Mouse (Mus musculus): ENCODE measurements at regions not wholly inside any gene's neighbourhood (a gene's known extent, or its start where the extent isn't known, plus 50 kb on each side); places are given as distances from the start of the nearest gene placed in this dataset.

- no peaks in the 10 kb centered on the region for H3K36me3 ChIP-seq (ENCODE audit: control insufficient read depth, insufficient read depth, low read length)
- no peak overlapping the region for H3K4me3 ChIP-seq (ENCODE audit: low read depth, low read length)
- no peak for ATAC-seq
- H3K4me2 ChIP-seq (ENCODE audit: low read length) = no peak overlapping the region
- H3K4me1 ChIP-seq (ENCODE audit: control insufficient read depth, insufficient read depth, low read length) = no peaks in the 10 kb centered on the region
- 84% methylated on average over 4 of the region's 4 CpGs for WGBS
- H3K27ac ChIP-seq (ENCODE audit: low read length) = no peak overlapping the region
- H3K9me3 ChIP-seq (replicated peaks; ENCODE audit: control insufficient read depth, low read length, poor library complexity, severe bottlenecking) = no peaks in the 10 kb centered on the region
- H3K27me3 ChIP-seq (ENCODE audit: control insufficient read depth, insufficient read depth, low read depth, low read length) = no peaks in the 10 kb centered on the region
- no peak overlapping the region for H3K9ac ChIP-seq (ENCODE audit: low read depth, low read length)
Observed at GRCm38 (mm10) chr1:141884356-141884755, 1638.4 kb downstream of the Kcnt2 start.

DNA sequence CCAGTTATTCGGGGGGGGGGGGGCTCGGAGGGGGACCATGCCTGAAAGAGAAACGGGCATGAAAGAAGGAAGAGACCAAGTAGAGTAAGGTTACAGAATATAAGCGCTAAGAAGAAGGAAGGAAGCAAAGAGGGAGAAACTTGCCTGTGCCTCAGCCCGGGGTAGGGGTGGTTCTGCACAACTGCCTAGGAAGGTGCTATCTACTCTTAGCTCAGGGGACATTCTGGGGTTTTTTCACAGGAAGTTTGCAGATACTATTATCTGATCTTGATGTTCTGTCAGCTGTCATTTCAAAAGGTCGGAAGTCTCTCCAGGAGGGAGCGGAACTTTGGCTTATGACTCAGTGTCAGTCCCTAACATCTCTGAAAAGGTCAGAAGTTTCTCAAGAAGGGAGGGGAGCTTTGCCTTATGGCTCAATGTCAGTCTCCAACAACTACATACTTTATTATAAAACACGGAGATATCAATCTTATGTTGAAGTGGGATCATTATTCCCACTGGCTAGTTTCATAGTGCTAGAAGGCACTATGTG is 1652.0 kb downstream of the Kcnt2 start:
- Histone ChIP-seq H3K4me2 (ENCODE audit: low read length) (no peak overlapping the region), H3K27me3 (ENCODE audit: control insufficient read depth, insufficient read depth, low read depth, low read length) (no peaks in the 10 kb centered on the region), H3K4me1 (ENCODE audit: control insufficient read depth, insufficient read depth, low read length) (no peaks in the 10 kb centered on the region), H3K27ac (ENCODE audit: low read length) (no peak overlapping the region), H3K9me3 (replicated peaks; ENCODE audit: control insufficient read depth, low read length, poor library complexity, severe bottlenecking) (no peaks in the 10 kb centered on the region), H3K9ac (ENCODE audit: low read depth, low read length) (no peak overlapping the region), H3K4me3 (ENCODE audit: low read depth, low read length) (no peak overlapping the region), H3K36me3 (ENCODE audit: control insufficient read depth, insufficient read depth, low read length) (no peaks in the 10 kb centered on the region)
- ATAC-seq = no peak
- WGBS = 80% methylated on average over 8 of the region's 8 CpGs

- Histone ChIP-seq H3K36me3 (ENCODE audit: control insufficient read depth, insufficient read depth, low read length) (no peaks in the 10 kb centered on the region), H3K27ac (ENCODE audit: low read length) (no peak overlapping the region), H3K4me1 (ENCODE audit: control insufficient read depth, insufficient read depth, low read length) (no peaks in the 10 kb centered on the region), H3K4me3 (ENCODE audit: low read depth, low read length) (no peak overlapping the region), H3K4me2 (ENCODE audit: low read length) (no peak overlapping the region), H3K27me3 (ENCODE audit: control insufficient read depth, insufficient read depth, low read depth, low read length) (no peaks in the 10 kb centered on the region), H3K9ac (ENCODE audit: low read depth, low read length) (no peak overlapping the region), H3K9me3 (replicated peaks; ENCODE audit: control insufficient read depth, low read length, poor library complexity, severe bottlenecking) (no peaks in the 10 kb centered on the region)
- 92% methylated on average over 7 of the region's 7 CpGs for WGBS
- ATAC-seq = no peak
Observed at GRCm38 (mm10) chr1:141911714-141912398, 1665.9 kb downstream of the Kcnt2 start.

GRCm38 (mm10) chr1:141926194-141926593 is 1680.2 kb downstream of the Kcnt2 start:
- 90% methylated on average over 1 of the region's 1 CpGs for WGBS
- no peak overlapping the region for H3K9ac ChIP-seq (ENCODE audit: low read depth, low read length)
- ATAC-seq = no peak
- H3K9me3 ChIP-seq (replicated peaks; ENCODE audit: control insufficient read depth, low read length, poor library complexity, severe bottlenecking) = no peaks in the 10 kb centered on the region
- H3K4me2 ChIP-seq (ENCODE audit: low read length) = no peak overlapping the region
- H3K27ac ChIP-seq (ENCODE audit: low read length) = 0 out of 2 replicates have a peak overlapping the region, but pooled peaks have one; percentile 28
- H3K4me1 ChIP-seq (ENCODE audit: control insufficient read depth, insufficient read depth, low read length) = peaks cover 2% of the 10 kb centered on the region; the same call in 1 of the 2 replicates
- H3K27me3 ChIP-seq (ENCODE audit: control insufficient read depth, insufficient read depth, low read depth, low read length) = no peaks in the 10 kb centered on the region
- H3K4me3 ChIP-seq (ENCODE audit: low read depth, low read length) = no peak overlapping the region
- H3K36me3 ChIP-seq (ENCODE audit: control insufficient read depth, insufficient read depth, low read length) = no peaks in the 10 kb centered on the region

DNA sequence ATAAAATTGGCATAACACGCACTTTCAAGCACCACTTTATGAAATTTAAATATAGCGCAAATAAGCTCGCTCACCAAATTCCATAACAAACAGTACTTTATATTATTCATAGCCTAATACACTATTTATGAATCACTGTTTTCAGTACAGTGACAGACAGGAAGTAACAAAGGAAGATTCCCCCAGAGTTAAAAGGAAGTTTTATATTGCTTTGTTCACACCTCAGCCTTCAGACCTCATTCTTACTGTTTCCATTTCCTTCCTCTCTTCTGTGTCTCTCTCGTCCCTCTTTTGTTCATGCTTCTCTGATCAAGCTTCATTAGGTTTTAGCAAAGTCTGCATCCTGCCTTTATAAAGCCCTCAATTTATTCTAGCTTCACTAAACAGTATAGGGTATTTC is 1680.8 kb downstream of the Kcnt2 start:
- no peak overlapping the region for H3K4me2 ChIP-seq (ENCODE audit: low read length)
- no peak overlapping the region for H3K4me3 ChIP-seq (ENCODE audit: low read depth, low read length)
- H3K27me3 ChIP-seq (ENCODE audit: control insufficient read depth, insufficient read depth, low read depth, low read length) = no peaks in the 10 kb centered on the region
- H3K4me1 ChIP-seq (ENCODE audit: control insufficient read depth, insufficient read depth, low read length) = peaks cover 2% of the 10 kb centered on the region; the same call in 1 of the 2 replicates
- no peak overlapping the region for H3K9ac ChIP-seq (ENCODE audit: low read depth, low read length)
- H3K9me3 ChIP-seq (replicated peaks; ENCODE audit: control insufficient read depth, low read length, poor library complexity, severe bottlenecking) = no peaks in the 10 kb centered on the region
- WGBS = 52% methylated on average over 4 of the region's 4 CpGs
- ATAC-seq = 0 out of 2 replicates have a peak, but pooled peaks have one; percentile 51
- no peaks in the 10 kb centered on the region for H3K36me3 ChIP-seq (ENCODE audit: control insufficient read depth, insufficient read depth, low read length)
- no peak overlapping the region for H3K27ac ChIP-seq (ENCODE audit: low read length)

DNA sequence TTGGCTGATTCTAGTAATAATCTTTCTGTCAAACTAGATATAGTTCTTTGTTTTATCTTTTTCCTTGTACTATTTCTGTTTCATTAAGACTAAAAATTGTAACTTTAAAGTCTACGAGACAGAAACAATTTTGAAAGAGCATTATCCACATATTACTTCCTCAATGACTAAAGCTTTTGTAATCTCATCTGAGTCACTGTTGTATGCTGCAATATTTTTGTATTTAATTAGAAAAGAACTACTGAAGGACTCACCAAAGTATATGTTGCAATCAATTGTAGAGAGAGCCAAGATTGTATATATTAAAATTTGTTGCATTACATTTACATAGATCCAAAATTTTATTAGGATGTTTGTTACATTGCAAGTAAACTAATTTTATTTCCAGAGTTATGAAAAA is 1692.4 kb upstream of the B3galt2 start:
- H3K27me3 ChIP-seq (ENCODE audit: control insufficient read depth, insufficient read depth, low read depth, low read length) = no peaks in the 10 kb centered on the region
- H3K4me2 ChIP-seq (ENCODE audit: low read length) = no peak overlapping the region
- H3K4me3 ChIP-seq (ENCODE audit: low read depth, low read length) = no peak overlapping the region
- no peak overlapping the region for H3K27ac ChIP-seq (ENCODE audit: low read length)
- no peaks in the 10 kb centered on the region for H3K4me1 ChIP-seq (ENCODE audit: control insufficient read depth, insufficient read depth, low read length)
- no peaks in the 10 kb centered on the region for H3K9me3 ChIP-seq (replicated peaks; ENCODE audit: control insufficient read depth, low read length, poor library complexity, severe bottlenecking)
- 80% methylated on average over 1 of the region's 1 CpGs for WGBS
- no peak for ATAC-seq
- no peaks in the 10 kb centered on the region for H3K36me3 ChIP-seq (ENCODE audit: control insufficient read depth, insufficient read depth, low read length)
- no peak overlapping the region for H3K9ac ChIP-seq (ENCODE audit: low read depth, low read length)

- no peak overlapping the region for H3K4me2 ChIP-seq (ENCODE audit: low read length)
- H3K27ac ChIP-seq (ENCODE audit: low read length) = no peak overlapping the region
- H3K36me3 ChIP-seq (ENCODE audit: control insufficient read depth, insufficient read depth, low read length) = no peaks in the 10 kb centered on the region
- no peaks in the 10 kb centered on the region for H3K4me1 ChIP-seq (ENCODE audit: control insufficient read depth, insufficient read depth, low read length)
- H3K4me3 ChIP-seq (ENCODE audit: low read depth, low read length) = no peak overlapping the region
- 87% methylated on average over 2 of the region's 2 CpGs for WGBS
- H3K27me3 ChIP-seq (ENCODE audit: control insufficient read depth, insufficient read depth, low read depth, low read length) = no peaks in the 10 kb centered on the region
- no peak for ATAC-seq
- no peaks in the 10 kb centered on the region for H3K9me3 ChIP-seq (replicated peaks; ENCODE audit: control insufficient read depth, low read length, poor library complexity, severe bottlenecking)
- no peak overlapping the region for H3K9ac ChIP-seq (ENCODE audit: low read depth, low read length)
Observed at GRCm38 (mm10) chr1:141954323-141954867, 1686.1 kb upstream of the B3galt2 start.

DNA sequence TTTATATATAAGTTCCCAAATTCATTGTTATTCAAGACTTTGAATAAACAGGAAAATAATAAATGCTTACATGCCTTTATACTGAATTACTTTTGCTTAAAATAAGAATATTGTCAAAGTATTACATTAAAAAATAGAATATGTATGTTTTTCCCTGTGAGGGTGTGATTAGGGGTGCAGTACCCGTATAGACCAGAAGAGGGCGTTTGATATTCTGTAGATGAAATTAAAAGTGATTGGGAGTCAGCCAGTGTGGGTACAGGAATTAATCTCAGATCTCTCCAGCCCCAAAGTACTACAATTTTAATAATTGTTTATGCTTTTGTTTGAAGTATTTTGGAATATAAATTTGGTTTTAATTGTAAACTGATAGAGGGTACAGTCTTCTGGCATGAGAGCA is 1678.7 kb upstream of the B3galt2 start:
- H3K27ac ChIP-seq (ENCODE audit: low read length) = no peak overlapping the region
- H3K9me3 ChIP-seq (replicated peaks; ENCODE audit: control insufficient read depth, low read length, poor library complexity, severe bottlenecking) = no peaks in the 10 kb centered on the region
- H3K4me2 ChIP-seq (ENCODE audit: low read length) = no peak overlapping the region
- ATAC-seq = no peak
- no peak overlapping the region for H3K4me3 ChIP-seq (ENCODE audit: low read depth, low read length)
- no peak overlapping the region for H3K9ac ChIP-seq (ENCODE audit: low read depth, low read length)
- H3K27me3 ChIP-seq (ENCODE audit: control insufficient read depth, insufficient read depth, low read depth, low read length) = no peaks in the 10 kb centered on the region
- H3K4me1 ChIP-seq (ENCODE audit: control insufficient read depth, insufficient read depth, low read length) = no peaks in the 10 kb centered on the region
- H3K36me3 ChIP-seq (ENCODE audit: control insufficient read depth, insufficient read depth, low read length) = no peaks in the 10 kb centered on the region
- 0% methylated on average over 2 of the region's 2 CpGs for WGBS

- 67% methylated on average over 5 of the region's 5 CpGs for WGBS
- no peak for ATAC-seq
- no peak overlapping the region for H3K9ac ChIP-seq (ENCODE audit: low read depth, low read length)
- no peaks in the 10 kb centered on the region for H3K9me3 ChIP-seq (replicated peaks; ENCODE audit: control insufficient read depth, low read length, poor library complexity, severe bottlenecking)
- no peaks in the 10 kb centered on the region for H3K36me3 ChIP-seq (ENCODE audit: control insufficient read depth, insufficient read depth, low read length)
- no peak overlapping the region for H3K27ac ChIP-seq (ENCODE audit: low read length)
- no peaks in the 10 kb centered on the region for H3K27me3 ChIP-seq (ENCODE audit: control insufficient read depth, insufficient read depth, low read depth, low read length)
- no peaks in the 10 kb centered on the region for H3K4me1 ChIP-seq (ENCODE audit: control insufficient read depth, insufficient read depth, low read length)
- no peak overlapping the region for H3K4me3 ChIP-seq (ENCODE audit: low read depth, low read length)
- no peak overlapping the region for H3K4me2 ChIP-seq (ENCODE audit: low read length)
Observed at GRCm38 (mm10) chr1:141968133-141968532, 1672.3 kb upstream of the B3galt2 start.

Measured in midbrain, embryonic 16.5 days (tissue).